Mouse (Mus musculus) olfactory bulb, adult 2 months (tissue): Measurements from ENCODE around the gene Icmt.

ENCODE experiments used
- CTCF ChIP-seq: fragments of 200-500 bp; IDR thresholded peaks from 2 replicates; pipeline ENCODE4 v1.5.1; 2012; ENCODE audit warnings: low read depth, mild to moderate bottlenecking, low read length, moderate library complexity; ENCODE audit not compliant: insufficient read depth
- POLR2A ChIP-seq: fragments of 200-500 bp; IDR thresholded peaks from 2 replicates; pipeline ENCODE4 v1.6.1; 2012; ENCODE audit warnings: mild to moderate bottlenecking, low read depth, low read length, moderate library complexity; ENCODE audit not compliant: insufficient read depth

GRCm38 (mm10) chr4:152265791-152266190, 31.2 kb upstream of the Icmt start:
- TF ChIP-seq CTCF = no peak
- no peak for TF ChIP-seq POLR2A
